Mouse (Mus musculus): ENCODE data around the gene Ankle2.

The Ankle2 gene

GRCm38 (mm10) chr5:110284536-110284935 lies 53.7 kb downstream of the Ankle2 start:
- DNase-seq (ENCODE audit: low spot score in 2 of 2), result peak in 1 of 2 experiments; percentile 27

DNA sequence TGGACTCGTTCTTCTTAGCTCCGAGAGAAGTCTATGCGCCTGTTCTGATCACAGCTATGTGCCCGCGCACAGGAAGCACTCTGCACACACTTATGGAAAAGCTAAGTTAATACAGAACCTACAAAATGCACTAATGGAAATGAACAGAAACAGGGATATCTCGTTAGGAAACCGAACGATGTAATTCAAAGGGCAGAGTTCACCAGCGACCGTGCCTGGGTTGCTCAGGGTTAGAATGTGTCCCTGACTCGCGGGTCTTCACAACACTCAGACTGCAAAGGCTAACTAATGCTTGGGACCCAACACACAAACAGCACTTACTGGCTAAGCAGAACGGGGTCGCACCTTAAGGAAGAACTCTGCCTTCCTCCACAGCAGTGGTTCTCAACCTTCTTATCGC lies 54.4 kb downstream of the Ankle2 start:
- DNase-seq (ENCODE audit: low spot score in 2 of 2), result no peak

- DNase-seq (ENCODE audit: low spot score in 2 of 2), result peak; percentile 66 to 86
Observed at GRCm38 (mm10) chr5:110285770-110286445, 55.1 kb downstream of the Ankle2 start, which contains the start of the genes Pxmp2 and Pole. TSS of gene Pxmp2 (minus strand) at chr5:110286186. TSS of gene Pole (plus strand) at chr5:110286306.

DNA sequence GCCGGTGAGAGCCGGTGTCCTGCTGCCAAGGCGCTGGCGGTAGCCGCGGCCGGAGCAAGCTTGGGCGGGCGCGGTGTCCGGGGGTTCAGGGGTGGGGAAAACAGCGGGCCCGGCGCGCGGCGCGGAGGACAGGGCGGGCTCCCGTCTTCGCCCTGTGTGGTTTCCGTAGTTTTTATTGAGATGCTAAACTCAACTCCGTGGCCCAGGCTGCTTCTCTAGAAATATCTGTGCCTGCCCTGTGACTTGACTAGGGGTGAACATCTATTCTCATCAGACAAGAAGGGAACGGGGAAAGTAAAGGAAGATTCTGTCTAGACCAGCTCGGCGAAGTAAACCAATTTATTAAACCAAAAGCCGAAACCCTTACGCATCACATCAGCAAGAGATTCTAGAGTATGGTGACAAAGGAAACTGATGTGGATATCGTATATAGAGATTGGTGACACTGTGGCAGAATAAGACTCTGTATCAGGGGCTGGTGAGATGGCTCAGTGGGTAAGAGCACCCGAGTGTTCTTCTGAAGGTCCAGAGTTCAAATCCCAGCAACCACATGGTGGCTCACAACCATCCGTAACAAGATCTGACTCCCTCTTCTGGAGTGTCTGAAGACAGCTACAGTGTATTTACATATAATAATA lies 55.8 kb downstream of the Ankle2 start:
- DNase-seq (ENCODE audit: low spot score in 2 of 2), result no peak

DNA sequence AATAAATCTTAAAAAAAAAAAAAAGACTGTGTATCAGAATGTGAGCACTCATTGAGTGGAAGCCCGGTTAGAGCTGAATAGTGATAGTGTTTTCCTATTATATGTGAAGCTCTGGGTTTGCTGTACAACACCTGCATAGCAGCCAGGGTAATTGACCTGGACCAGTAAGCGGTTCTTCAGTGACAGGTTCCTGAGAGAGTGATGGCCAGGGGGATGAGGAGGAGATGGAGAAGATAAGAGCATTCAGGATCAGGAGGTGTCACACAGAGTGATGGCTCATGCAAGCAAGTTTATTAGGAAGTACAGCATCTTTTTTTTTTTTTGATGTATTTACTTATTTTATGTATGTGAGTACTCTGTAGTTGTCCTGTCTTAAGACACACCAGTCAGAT lies 56.3 kb downstream of the Ankle2 start:
- DNase-seq (ENCODE audit: low spot score in 2 of 2), result no peak

DNA sequence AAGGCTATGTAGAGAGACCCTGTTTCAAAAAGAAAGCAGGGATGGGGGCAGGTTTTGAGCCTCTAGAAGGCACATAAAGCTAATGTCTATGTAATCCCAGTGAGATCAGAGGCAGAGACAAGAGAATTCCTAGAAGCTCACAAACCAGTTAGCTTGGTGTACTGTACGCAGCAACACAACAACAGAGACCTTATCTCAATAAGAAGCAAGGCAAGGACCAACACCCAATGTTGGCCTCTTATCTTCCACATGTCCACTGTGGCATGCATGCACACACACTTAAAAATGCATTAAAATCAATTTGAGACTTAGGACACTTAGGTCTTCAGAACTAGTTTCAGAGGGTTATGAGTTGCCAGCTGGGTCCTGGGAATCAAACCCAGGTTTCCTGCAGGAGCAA lies 60.8 kb downstream of the Ankle2 start:
- no peak for DNase-seq (ENCODE audit: low spot score in 2 of 2)

DNA sequence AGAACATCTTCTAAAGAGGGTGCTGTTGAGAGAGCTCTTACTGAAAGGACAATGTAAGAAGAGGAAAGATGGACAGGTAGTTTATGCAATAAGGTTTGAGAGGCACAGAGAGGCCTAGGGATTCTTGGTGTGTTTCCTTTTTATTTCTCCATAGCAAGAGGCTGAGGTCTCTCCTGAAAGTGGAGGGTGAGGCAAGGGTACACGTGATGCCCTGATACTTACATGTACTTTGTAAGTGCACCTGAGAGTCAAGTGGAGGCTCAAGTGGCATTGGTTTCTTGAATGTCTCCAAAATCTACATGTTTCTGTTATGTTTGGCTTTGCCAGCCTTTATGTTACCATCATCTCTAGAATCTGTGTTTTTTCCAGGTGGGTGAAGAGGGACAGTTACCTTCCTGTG lies 65.8 kb downstream of the Ankle2 start:
- DNase-seq (ENCODE audit: low spot score in 2 of 2), result no peak

DNA sequence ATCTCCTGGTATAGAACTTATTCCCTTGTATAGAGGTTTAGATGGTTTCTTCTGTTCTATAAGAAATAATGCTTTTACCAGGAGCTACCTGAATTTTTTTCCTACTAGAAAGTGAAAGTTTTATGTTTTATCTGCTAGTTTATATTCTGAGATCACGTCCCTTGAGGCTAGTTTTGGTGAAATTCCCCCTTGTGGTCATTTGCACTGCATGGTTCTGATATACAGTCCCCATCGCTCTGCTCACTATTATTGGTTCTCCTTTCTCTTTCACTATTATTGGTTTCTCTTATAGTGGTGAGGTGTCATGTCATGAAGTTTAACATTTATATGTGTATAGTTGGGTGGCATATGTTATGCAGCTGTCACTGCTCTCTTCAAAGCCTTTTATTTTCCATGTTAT lies 69.8 kb downstream of the Ankle2 start:
- DNase-seq (ENCODE audit: low spot score in 2 of 2), result no peak

Data from frontal cortex, postnatal 10 days (tissue).